Mouse (Mus musculus) C2C12 (cell line): ENCODE results near the gene Ifna4.
"Not testable (repeated sequence)": the region's sequence is repeated elsewhere in the genome, so short reads cannot be mapped to it uniquely, and the experiment has no call there.

Experiments used
- CTCF ChIP-seq: IDR thresholded peaks from one replicate; pipeline ENCODE4 v1.5.1; 2011; ENCODE audit not compliant: control insufficient read depth, insufficient read depth, insufficient read length
- FOSL1 ChIP-seq: IDR thresholded peaks from one replicate; pipeline ENCODE4 v1.8.0; 2011; ENCODE audit warnings: mild to moderate bottlenecking, low read length; ENCODE audit not compliant: poor library complexity, insufficient read depth, severe bottlenecking
- MAX ChIP-seq: IDR thresholded peaks from one replicate; pipeline ENCODE4 v1.6.1; 2011; ENCODE audit warnings: mild to moderate bottlenecking, control low read depth
- MYOD1 ChIP-seq: IDR thresholded peaks from one replicate; pipeline ENCODE4 v1.6.1; 2011; ENCODE audit warnings: low read depth; ENCODE audit not compliant: control insufficient read depth, insufficient read length
- USF1 ChIP-seq: IDR thresholded peaks from one replicate; pipeline ENCODE4 v1.6.1; 2011; ENCODE audit warnings: low read depth, mild to moderate bottlenecking, control low read depth, moderate library complexity

- TF ChIP-seq CTCF, FOSL1, USF1, MAX, MYOD1: not testable (repeated sequence)
Observed at GRCm38 (mm10) chr4:88802954-88803353, 38.7 kb upstream of the Ifna4 start, which contains the start of gene Gm13287.
